Mouse (Mus musculus): Measurements from ENCODE around the gene Scgb2b2.

Gene Scgb2b2

GRCm38 (mm10) chr7:31290208-31290607 lies at the start of gene Scgb2b2:
Gene Scgb2b2, plus strand, starts transcription at chr7:31290508.
- 77% methylated on average over 5 of the region's 5 CpGs for WGBS

- WGBS: 84% methylated on average over 3 of the region's 3 CpGs
Observed at GRCm38 (mm10) chr7:31291721-31292120, 1.4 kb downstream of the Scgb2b2 start, which contains the start of gene Scgb1b2. Gene Scgb1b2, minus strand, starts transcription at chr7:31291821.

Measured in cerebral cortex, adult 2 months (tissue).